Mouse (Mus musculus) G1E (cell line): ENCODE data around the gene Mmp24.

ENCODE experiments used
- CTCF ChIP-seq: IDR thresholded peaks from 2 replicates; pipeline ENCODE4 v1.5.1; 2012; ENCODE audit warnings: low read depth, low read length, inconsistent platforms, mixed read lengths
- GATA1 ChIP-seq: IDR thresholded peaks from 2 replicates; pipeline ENCODE4 v1.6.1; 2012; ENCODE audit warnings: borderline replicate concordance, low read length, inconsistent platforms, mixed read lengths
- POLR2AphosphoS5 ChIP-seq: IDR thresholded peaks from 2 replicates; pipeline ENCODE4 v1.6.1; 2012; ENCODE audit warnings: low read depth, low read length, inconsistent platforms; ENCODE audit not compliant: insufficient replicate concordance
- TAL1 ChIP-seq: conservative IDR thresholded peaks from 2 replicates; pipeline ENCODE4 v1.6.1; 2012; ENCODE audit warnings: low read depth, low read length, inconsistent platforms, mixed read lengths

DNA sequence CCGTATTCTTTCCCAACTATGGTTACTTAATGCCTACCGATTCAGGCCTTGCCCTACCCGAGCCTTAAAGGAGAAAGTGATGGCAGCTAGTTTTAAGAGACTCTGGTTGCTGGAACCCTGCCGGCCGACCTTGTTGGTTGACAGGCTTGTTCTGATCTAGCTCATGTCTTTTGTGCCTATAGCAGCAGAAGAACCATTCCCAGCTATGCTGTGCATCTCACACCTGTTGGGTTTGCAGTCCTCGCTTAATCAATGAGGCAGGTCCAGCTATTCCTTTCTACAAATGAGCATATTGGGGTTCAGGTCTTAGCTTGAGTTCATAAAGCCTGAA lies 30.7 kb downstream of the Mmp24 start:
- TF ChIP-seq POLR2AphosphoS5 (no peak), CTCF (no peak), TAL1 (no peak), GATA1 (no peak)
